Mouse (Mus musculus) thymus, postnatal 25 days (tissue): ENCODE data around the gene Clec2d.

Experiments
- DNase-seq: peaks from one replicate; pipeline ENCODE4 v3.0.0; 2022

Clec2d gene

DNA sequence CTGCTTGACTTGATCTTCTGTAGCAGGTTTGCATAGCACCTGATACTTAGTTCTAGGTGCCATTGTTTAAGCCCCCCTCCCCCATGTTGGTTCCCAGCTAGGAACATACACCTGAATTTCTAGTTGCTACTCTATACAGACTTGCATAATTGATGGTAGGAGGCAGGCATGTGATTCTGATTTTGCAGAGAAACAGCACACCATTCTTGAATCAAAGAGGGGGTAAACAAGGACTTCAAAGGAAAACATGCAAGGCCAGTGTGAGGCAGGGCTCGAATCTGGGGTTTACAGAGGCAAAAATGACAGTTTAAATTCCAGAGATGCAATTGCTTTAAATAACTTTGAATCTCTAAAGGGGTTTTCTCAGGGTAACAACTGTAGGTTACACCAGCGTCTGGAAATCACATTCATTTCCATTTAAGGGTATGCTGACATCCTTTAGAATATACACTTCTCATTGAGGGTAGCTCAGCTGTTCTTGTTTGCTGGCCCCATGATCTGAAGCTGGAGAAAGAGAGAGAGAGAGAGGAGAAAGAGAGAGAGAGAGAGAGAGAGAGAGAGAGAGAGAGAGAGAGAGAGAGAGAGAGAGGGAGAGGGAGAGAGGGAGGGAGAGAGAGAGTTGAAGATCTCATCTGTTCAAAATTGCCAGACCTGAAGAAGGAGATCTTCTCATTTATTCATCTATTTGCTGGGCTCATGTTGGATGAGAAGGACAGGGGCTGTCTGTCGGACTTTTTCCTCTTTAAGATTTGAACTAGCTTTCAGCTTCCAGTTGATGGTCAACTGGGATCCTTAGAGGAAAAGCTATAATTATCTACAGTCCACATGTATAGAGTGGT is 48.7 kb downstream of the Clec2d start:
- peak; percentile 40 for DNase-seq

DNA sequence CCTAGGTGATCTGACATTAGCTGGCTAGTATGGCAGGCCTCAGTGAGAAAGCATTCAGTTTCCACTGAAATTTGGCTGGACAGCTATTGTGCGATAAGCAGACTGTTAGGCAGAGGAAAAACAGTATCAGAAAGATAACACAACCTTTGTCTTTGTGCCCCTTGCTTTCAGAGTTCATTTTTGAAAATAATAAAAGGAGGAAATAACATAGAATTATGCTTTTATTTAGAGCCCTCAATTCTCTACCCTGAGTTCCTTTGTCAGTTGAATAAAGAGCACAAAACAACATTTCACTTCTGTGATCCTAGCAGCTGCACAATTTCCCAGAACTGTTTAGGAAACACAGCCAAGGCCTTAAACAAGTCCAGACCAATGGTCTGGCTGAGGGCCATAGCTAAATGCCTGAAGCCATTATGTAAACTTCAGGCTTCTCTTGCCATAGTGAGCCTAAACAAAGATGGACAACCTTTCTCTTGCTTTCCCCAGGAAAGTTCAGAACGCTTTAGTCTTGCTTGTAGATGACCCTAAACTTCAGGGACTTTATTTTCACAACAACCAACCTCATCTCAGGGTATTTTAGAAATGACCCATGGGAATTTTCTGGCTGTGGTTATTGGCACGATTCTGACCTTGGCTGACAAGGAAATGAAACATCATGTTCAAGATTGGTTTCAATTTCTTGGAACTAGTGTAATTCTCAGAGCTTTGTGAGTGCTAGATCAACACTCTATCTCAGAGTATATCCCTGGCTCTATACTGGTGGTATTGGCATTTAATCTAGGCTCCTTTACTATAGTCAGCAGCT is 49.6 kb downstream of the Clec2d start:
- no peak for DNase-seq

DNA sequence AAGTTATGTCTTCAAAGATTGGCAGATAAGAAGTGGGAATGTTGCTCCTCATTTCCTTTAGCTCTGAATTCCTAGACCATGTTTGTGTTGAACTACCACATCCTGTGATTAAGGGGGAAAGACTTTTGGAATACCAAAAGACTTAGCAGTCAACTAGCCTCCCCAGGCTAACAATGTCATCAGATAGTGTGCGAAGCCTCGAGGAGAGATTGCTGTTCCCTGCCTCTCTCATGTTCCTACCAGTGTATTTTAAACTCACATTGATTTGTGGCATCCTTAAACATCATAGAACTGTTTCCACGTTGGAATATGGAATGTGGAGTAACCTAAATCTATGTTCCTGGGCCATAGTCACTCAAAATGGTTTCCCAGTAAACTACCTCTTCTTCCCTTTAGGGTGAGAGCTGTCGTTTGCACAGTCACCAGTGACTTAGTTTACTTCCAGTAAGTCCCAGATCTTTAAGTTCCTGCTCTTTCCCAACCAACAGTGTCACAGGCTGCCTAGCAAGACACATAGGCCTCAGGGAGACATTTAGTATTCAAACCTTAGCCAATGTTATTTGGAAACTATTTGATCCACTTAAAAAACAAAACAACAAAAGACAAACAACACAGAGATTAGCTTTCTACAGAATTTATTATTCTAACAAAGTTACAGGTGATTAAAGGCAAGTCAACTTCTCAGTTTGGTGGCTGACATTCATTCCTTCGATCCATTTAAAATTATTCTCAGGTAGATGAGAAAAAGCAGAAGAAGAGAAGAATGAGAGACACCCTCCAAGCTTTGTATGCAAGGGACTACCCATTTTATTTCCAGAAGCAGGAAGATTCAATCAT is 51.8 kb downstream of the Clec2d start:
- DNase-seq, result no peak

DNA sequence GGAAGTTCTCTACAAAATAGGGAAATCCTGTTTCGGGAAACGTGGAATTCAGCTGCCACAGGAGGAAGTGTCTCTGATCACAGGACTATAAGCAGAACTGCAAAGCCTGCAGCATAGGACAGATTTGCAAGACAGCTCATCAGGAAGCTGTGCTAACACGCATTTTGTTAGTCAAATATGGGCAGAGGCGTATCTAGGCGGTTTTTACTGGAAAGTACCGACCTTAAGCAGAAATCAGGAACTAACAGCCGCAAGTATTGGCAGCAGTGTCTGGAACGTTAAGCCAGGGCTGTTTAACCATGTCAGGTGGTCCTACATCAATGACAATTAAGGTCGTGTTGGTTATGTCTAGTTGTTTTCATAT is 52.4 kb downstream of the Clec2d start:
- peak; percentile 68 for DNase-seq

DNA sequence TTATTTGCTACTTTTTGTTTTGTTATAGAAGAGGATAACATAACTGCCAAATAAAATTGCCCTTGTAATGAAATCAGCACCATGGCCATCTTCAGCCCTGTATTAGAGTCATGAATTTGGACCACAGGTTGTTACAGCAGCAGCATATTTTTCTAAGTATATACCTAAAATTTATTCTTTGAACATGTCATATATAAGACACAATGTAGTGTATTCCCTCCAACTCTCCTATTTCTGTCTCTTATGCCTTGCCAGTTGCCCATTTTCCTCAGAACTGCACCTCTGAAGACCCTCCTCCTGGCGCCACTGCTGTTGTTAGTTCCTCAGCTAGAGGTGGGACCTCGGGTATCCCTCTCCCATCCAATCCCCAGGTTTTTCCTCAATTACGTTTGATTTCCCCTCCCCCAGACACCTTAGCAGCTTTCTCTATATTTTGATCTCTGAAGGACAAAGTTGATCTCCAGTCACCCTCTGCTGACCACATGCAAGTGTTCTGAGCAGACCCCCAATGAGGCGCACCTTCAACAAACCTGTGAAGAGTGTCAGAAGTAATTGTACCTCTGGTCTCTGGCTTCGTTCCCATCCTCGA is 53.0 kb downstream of the Clec2d start:
- DNase-seq, result peak; percentile 45

DNA sequence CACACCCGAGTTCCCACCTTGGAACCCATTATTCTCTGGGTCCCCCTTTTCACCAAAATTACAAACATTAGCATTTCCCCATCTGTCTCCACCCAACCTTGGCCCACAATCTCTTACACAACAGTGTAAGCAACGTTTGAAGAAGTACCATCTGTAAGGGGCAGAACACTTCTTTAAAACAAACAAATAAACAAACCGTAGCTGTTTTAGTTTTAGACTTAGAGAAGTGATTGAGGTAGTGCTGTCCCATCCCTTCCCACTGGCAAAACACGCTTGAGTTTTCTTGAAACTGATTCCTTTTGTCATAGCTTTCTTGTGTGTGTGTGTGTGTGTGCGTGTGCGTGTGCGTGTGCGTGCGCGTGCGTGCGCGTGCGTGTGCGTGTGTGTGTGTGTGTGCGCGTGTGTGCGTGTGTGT is 53.5 kb downstream of the Clec2d start:
- DNase-seq, result no peak

DNA sequence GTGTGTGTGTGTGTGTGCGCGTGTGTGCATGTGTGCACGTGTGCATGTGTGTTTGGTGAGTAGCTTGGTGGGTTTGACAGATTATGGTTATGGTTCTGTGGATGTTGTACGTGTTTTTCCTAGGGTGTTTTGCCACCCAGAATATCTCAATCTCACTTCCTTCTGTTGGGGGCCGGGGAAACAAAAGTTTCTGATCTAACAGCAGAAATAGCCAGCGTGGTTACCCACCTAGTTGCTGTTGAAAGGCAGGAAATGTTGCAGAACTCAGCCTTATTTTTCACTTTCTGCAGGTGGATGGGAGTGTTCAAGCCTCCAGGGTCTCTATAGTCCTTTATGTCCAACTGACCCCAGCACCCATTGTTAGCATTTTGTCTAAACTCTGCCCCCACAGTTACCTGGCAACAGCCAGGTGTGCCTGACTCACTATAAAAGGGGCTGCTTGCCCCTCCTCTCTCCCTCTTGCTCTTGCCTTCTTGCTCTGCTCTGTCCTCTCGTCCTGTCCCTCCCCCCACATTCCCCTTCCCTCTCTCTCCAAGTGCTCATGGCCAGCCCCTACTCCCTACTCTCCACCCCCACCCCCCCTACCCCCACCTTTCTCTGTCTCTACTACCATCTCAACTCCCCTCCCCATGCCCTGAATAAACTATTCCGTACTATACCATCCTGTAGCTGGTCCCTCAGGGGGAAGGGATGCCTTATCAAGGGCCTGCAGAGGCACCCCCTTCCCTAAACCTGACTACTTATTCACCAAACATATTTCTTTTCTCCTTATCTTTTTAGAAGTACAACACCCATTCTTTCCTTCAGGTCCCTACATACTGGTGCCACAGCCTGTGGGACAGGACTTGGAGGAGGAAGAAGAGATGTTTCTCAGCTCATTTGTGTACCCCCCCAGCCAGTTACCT is 54.3 kb downstream of the Clec2d start:
- DNase-seq, result peak; percentile 75

DNA sequence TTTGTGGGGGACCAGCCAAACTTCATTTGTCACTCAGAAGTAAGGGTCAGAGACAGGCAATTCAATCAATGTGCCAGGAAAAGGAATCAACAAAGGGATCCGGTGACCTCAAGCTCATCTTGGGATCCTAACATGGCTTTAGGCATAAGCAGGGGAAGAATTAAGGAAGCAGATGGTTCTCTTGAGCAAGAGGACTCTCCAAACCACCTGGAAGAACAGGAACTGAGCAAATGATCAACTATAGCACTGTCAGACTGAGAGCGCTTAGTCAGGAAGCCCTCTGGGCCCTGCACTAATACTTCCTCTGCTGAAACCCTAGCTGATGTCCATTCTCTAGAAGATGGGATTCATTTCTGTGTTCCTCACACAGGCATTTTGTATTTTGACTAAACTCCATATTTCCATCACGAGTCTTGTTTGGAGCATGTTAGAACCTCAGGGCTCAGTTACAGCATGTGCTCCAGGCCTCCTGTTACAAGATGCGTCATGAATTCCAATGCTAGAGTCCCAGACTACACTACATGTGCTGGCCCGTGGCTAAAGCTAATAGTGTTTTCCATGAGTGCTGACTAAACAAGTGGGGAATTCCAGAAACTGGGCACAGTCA is 55.5 kb downstream of the Clec2d start:
- peak; percentile 61 for DNase-seq
